Mouse (Mus musculus) megakaryocyte, embryonic 14.5 days (primary cell): Measurements from ENCODE around the gene Ap1g2.

ENCODE experiments used
- FLI1 ChIP-seq: IDR thresholded peaks from 2 replicates; pipeline ENCODE4 v1.6.1; 2012; ENCODE audit warnings: low read length, inconsistent platforms, mixed read lengths
- GATA1 ChIP-seq: IDR thresholded peaks from 3 replicates; pipeline ENCODE4 v1.6.1; 2012; ENCODE audit warnings: mixed read lengths, low read length, inconsistent platforms, borderline replicate concordance

- TF ChIP-seq FLI1 (no peak), GATA1 (no peak)
Measured at GRCm38 (mm10) chr14:55105386-55105785, 1.0 kb downstream of the Ap1g2 start.
